Mouse (Mus musculus) ES-E14 (cell line): Measurements from ENCODE around the gene Mprip.

Experiments
- HCFC1 ChIP-seq: IDR thresholded peaks from 2 replicates; pipeline ENCODE4 v1.6.1; 2012; ENCODE audit warnings: low read length, inconsistent platforms, borderline replicate concordance; ENCODE audit not compliant: insufficient read depth
- MAFK ChIP-seq: IDR thresholded peaks from 2 replicates; pipeline ENCODE4 v1.6.1; 2014; ENCODE audit warnings: mild to moderate bottlenecking, low read depth, low read length, inconsistent platforms; ENCODE audit not compliant: insufficient read depth
- ZNF384 ChIP-seq: IDR thresholded peaks from 2 replicates; pipeline ENCODE4 v1.6.1; 2012; ENCODE audit warnings: low read depth, low read length, inconsistent platforms

DNA sequence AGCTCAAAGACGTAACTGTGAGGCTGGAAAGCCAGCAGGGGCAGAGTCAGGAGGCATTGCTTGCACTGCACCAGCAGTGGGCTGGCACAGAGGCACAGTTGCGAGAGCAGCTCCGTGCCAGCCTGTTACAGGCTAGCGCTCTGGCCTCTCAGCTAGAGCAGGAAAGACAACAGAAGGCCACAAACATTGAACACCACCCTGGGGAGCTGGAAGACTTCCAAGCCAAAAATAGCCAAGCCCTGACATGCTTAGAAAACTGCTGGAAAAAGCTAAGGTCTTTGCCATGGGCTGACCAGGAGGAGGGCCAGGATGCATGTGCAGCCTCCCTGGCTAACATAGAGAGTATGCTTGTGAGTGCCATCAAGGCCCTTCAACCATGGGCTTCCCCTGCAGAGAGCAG lies 98.1 kb downstream of the Mprip start:
- TF ChIP-seq HCFC1 (no peak), ZNF384 (no peak), MAFK (no peak)
